Mouse (Mus musculus) lung, postnatal 0 days (tissue): ENCODE results near the gene Olfr187.

ENCODE experiments used
- CTCF ChIP-seq: IDR thresholded peaks from 2 replicates; pipeline ENCODE4 v1.5.1; 2016; ENCODE audit warnings: antibody characterized with exemption, mild to moderate bottlenecking
- EP300 ChIP-seq: IDR thresholded peaks from 2 replicates; pipeline ENCODE4 v1.6.1; 2016; ENCODE audit warnings: antibody characterized with exemption, mild to moderate bottlenecking, control low read depth

DNA sequence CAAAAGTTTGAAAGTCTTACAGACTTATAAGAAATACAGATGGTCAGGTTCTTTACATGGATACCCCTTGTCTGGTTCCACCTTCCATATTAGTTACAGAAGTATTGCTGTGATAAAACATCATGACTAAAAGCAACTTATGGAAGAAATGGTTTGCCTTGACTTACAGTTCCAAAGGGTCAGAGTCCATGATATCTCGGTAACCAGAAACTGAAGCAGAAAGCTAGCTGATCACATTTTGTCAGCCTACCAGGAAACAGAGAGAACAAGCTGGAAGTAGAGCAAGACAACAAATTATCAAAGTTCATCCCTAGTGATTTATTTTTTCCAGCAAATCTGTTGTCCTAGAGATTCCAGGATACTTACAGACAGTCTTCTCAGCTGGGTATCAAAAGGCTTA, 34.0 kb upstream of the Olfr187 start:
- TF ChIP-seq CTCF (no peak), EP300 (no peak)
